Mouse (Mus musculus) embryonic facial prominence, embryonic 15.5 days (tissue): ENCODE measurements at regions not wholly inside any gene's neighbourhood (a gene's known extent, or its start where the extent isn't known, plus 50 kb on each side); places are given as distances from the start of the nearest gene placed in this dataset.

Source experiments
- ATAC-seq: fragments of 200-750 bp; cut with Nextera tagmentation; 2 replicates; pipeline ENCODE4 v1.8.0; 2017; ENCODE audit warnings: low read depth, moderate TSS enrichment; ENCODE audit not compliant: insufficient number of reproducible peaks, low FRiP score, low TSS enrichment
- H3K27ac ChIP-seq: fragments of 300-500 bp; sonication (generic); replicated peaks from 2 replicates; pipeline ENCODE4 v1.5.1; 2015; ENCODE audit warnings: mild to moderate bottlenecking, inconsistent platforms
- H3K27me3 ChIP-seq: fragments of 300-500 bp; sonication (generic); 2 replicates; pipeline ENCODE4 v1.6.1; 2015; ENCODE audit warnings: inconsistent platforms
- H3K36me3 ChIP-seq: fragments of 300-500 bp; sonication (generic); 2 replicates; pipeline ENCODE4 v1.6.1; 2015; ENCODE audit warnings: mild to moderate bottlenecking, inconsistent platforms
- H3K4me1 ChIP-seq: fragments of 300-500 bp; sonication (generic); 2 replicates; pipeline ENCODE4 v1.6.1; 2015; ENCODE audit warnings: inconsistent platforms
- H3K4me2 ChIP-seq: fragments of 300-500 bp; sonication (generic); replicated peaks from 2 replicates; pipeline ENCODE4 v1.6.1; 2015; ENCODE audit warnings: mild to moderate bottlenecking, inconsistent platforms
- H3K4me3 ChIP-seq: fragments of 300-500 bp; sonication (generic); replicated peaks from 2 replicates; pipeline ENCODE4 v1.5.1; 2015; ENCODE audit warnings: mild to moderate bottlenecking, inconsistent platforms
- H3K9ac ChIP-seq: fragments of 300-500 bp; sonication (generic); 2 replicates; pipeline ENCODE4 v1.6.1; 2015; ENCODE audit warnings: inconsistent platforms
- H3K9me3 ChIP-seq: fragments of 300-500 bp; sonication (generic); replicated peaks from 2 replicates; pipeline ENCODE4 v1.6.1; 2016; ENCODE audit warnings: inconsistent platforms
- WGBS: fragments of 180-500 bp; shearing (Covaris S2); methylation state at CpG from one replicate; pipeline ENCODE4 v1.1.7; 2015; 5-methylcytosine and 5-hydroxymethylcytosine counted together

DNA sequence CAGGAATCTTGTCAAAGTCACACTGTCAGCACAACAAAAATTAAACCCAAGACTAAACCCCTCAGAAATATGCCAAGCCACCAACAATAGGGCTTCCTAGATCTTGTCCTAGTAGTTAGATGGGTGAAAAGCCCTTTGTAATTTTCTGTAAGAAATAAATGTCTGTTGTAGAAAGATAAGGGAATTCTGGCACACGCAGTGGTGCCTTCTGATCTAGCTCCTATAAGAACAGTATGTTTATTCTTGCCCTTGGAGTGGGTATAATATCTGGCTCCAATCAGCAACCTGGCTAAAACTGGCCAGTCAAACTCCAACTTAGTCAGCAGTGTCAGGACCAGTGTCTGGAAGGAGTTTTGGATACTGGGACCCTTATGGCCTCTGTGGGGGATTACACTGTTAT lies 215.2 kb upstream of the Hs6st1 start:
- no peak overlapping the region for H3K4me3 ChIP-seq
- H3K9me3 ChIP-seq, result no peaks in the 10 kb centered on the region
- H3K9ac ChIP-seq, result no peak overlapping the region
- no peaks in the 10 kb centered on the region for H3K27me3 ChIP-seq
- H3K36me3 ChIP-seq, result no peaks in the 10 kb centered on the region
- no peaks in the 10 kb centered on the region for H3K4me1 ChIP-seq
- H3K4me2 ChIP-seq, result no peak overlapping the region
- WGBS, result 84% methylated on average over 1 of the region's 1 CpGs
- ATAC-seq, result no peak
- H3K27ac ChIP-seq, result no peak overlapping the region

DNA sequence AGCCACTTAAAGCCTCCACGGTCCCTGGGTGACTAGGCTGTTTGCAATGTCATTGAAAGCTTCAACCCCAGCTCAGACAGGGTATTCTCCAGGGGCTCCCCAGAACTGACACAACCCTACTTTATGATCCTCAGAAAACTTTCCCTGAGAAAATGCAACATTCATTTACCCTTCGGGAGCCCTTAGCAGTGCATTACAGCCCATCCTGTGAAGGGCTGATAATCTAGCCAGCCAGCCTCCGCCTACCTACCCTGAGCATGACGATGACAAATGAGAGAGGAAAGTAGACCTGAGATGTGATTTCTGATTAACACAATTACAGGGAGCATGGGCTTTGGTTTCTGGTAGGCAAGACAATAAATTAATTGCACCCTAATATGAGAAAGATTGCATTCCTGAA lies 212.6 kb upstream of the Hs6st1 start:
- 83% methylated on average over 4 of the region's 4 CpGs for WGBS

DNA sequence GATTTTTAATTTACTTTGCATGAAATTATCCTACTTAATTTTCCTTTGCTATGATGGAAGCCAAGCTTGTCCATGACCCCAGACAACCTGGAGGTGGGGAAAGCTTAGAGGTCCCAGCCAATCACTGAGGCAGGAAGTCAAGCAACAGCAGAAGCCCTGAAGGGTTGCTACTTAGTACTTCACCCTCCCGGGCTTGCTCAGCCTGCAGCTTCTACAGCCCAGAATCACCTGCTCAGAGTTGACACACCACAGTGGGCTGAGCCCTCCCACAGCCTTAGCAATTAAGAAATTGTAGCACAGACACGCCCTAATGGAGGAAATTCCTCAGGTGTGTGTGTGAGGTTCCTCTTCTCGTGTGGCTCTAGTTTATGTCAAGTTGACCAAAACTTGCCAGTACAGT lies 209.9 kb upstream of the Hs6st1 start:
- no peak overlapping the region for H3K4me2 ChIP-seq
- no peaks in the 10 kb centered on the region for H3K9me3 ChIP-seq
- no peaks in the 10 kb centered on the region for H3K36me3 ChIP-seq
- no peak overlapping the region for H3K4me3 ChIP-seq
- 47% methylated on average over 3 of the region's 3 CpGs for WGBS
- H3K4me1 ChIP-seq, result no peaks in the 10 kb centered on the region
- no peaks in the 10 kb centered on the region for H3K27me3 ChIP-seq
- no peak for ATAC-seq
- no peak overlapping the region for H3K27ac ChIP-seq
- no peak overlapping the region for H3K9ac ChIP-seq

More for the DNA sequence above, 212.6 kb upstream of the Hs6st1 start:
- no peak for ATAC-seq
- Histone ChIP-seq H3K27ac (no peak overlapping the region), H3K9ac (no peak overlapping the region), H3K36me3 (no peaks in the 10 kb centered on the region), H3K4me3 (no peak overlapping the region), H3K9me3 (no peaks in the 10 kb centered on the region), H3K4me2 (no peak overlapping the region), H3K4me1 (no peaks in the 10 kb centered on the region), H3K27me3 (no peaks in the 10 kb centered on the region)

DNA sequence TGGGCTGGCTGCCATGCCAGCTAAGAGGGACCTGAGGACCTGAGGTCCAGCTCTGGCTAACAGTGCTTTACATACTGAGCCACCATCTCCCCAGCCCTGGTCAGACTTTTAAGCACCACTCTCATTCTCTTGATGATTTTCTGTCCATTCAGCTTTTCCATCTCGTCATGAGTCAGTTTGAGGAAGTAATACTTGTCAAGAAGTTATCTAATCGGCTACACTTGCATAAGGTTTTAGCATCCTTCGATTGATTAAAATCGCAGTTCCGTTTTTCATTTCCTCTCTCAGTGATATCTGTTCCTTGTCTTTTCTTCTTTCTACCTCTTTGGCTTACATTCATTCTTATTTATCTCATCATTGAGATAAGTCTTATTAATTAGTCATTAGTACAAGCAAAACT lies 207.4 kb upstream of the Hs6st1 start:
- H3K36me3 ChIP-seq, result no peaks in the 10 kb centered on the region
- H3K4me2 ChIP-seq, result no peak overlapping the region
- no peaks in the 10 kb centered on the region for H3K27me3 ChIP-seq
- WGBS, result 81% methylated on average over 5 of the region's 5 CpGs
- H3K4me3 ChIP-seq, result no peak overlapping the region
- H3K27ac ChIP-seq, result no peak overlapping the region
- no peaks in the 10 kb centered on the region for H3K9me3 ChIP-seq
- no peak for ATAC-seq
- no peak overlapping the region for H3K9ac ChIP-seq
- no peaks in the 10 kb centered on the region for H3K4me1 ChIP-seq

GRCm38 (mm10) chr1:35862196-35862595 lies 206.0 kb upstream of the Hs6st1 start:
- Histone ChIP-seq H3K27me3 (no peaks in the 10 kb centered on the region), H3K27ac (no peak overlapping the region), H3K36me3 (no peaks in the 10 kb centered on the region), H3K4me2 (no peak overlapping the region), H3K4me1 (no peaks in the 10 kb centered on the region), H3K9ac (no peak overlapping the region), H3K4me3 (no peak overlapping the region), H3K9me3 (no peaks in the 10 kb centered on the region)
- 88% methylated on average over 5 of the region's 5 CpGs for WGBS
- ATAC-seq, result no peak

- Histone ChIP-seq H3K4me3 (no peak overlapping the region), H3K4me2 (no peak overlapping the region), H3K9ac (no peak overlapping the region), H3K27ac (no peak overlapping the region), H3K27me3 (no peaks in the 10 kb centered on the region), H3K36me3 (no peaks in the 10 kb centered on the region), H3K9me3 (no peaks in the 10 kb centered on the region), H3K4me1 (no peaks in the 10 kb centered on the region)
- WGBS, result 90% methylated on average over 2 of the region's 2 CpGs
- ATAC-seq, result no peak
These were observed 205.5 kb upstream of the Hs6st1 start for GRCm38 (mm10) chr1:35862661-35863060.

- ATAC-seq, result no peak
These were observed 204.0 kb upstream of the Hs6st1 start for GRCm38 (mm10) chr1:35864246-35864645.

GRCm38 (mm10) chr1:35865263-35865662 lies 202.9 kb upstream of the Hs6st1 start:
- no peak for ATAC-seq
- Histone ChIP-seq H3K9ac (no peak overlapping the region), H3K27ac (no peak overlapping the region), H3K36me3 (no peaks in the 10 kb centered on the region), H3K4me3 (no peak overlapping the region), H3K4me1 (no peaks in the 10 kb centered on the region), H3K9me3 (no peaks in the 10 kb centered on the region), H3K4me2 (no peak overlapping the region), H3K27me3 (no peaks in the 10 kb centered on the region)
- WGBS, result 81% methylated on average over 6 of the region's 6 CpGs

More at GRCm38 (mm10) chr1:35864246-35864645, 204.0 kb upstream of the Hs6st1 start:
- no peaks in the 10 kb centered on the region for H3K9me3 ChIP-seq
- no peak overlapping the region for H3K9ac ChIP-seq
- H3K4me3 ChIP-seq, result no peak overlapping the region
- no peaks in the 10 kb centered on the region for H3K36me3 ChIP-seq
- H3K4me1 ChIP-seq, result no peaks in the 10 kb centered on the region
- no peak overlapping the region for H3K4me2 ChIP-seq
- 84% methylated on average over 9 of the region's 9 CpGs for WGBS
- H3K27ac ChIP-seq, result no peak overlapping the region
- H3K27me3 ChIP-seq, result no peaks in the 10 kb centered on the region

DNA sequence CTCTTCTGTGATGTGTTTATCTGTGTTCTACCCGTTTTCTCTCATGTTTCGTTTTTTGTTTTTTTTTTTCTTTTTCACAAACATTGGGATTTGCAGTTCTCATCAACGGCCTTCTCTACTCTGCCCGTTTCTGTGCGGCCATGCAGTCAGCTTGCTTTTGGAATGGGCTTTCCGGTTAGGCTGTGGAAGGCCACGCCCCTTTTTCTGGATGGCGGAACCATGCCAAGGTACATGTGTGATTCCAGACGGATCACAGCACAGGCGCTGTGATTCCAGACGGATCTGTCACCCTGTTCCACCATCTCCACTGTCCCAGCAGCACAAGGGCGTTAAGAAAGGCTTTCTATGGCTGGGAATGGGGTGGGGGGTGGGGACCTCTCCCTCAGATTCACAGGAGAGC lies 201.6 kb upstream of the Hs6st1 start:
- H3K9me3 ChIP-seq, result no peaks in the 10 kb centered on the region
- no peak overlapping the region for H3K4me3 ChIP-seq
- H3K4me1 ChIP-seq, result no peaks in the 10 kb centered on the region
- no peaks in the 10 kb centered on the region for H3K36me3 ChIP-seq
- H3K27ac ChIP-seq, result no peak overlapping the region
- ATAC-seq, result no peak
- H3K27me3 ChIP-seq, result no peaks in the 10 kb centered on the region
- H3K9ac ChIP-seq, result no peak overlapping the region
- WGBS, result 76% methylated on average over 12 of the region's 12 CpGs
- no peak overlapping the region for H3K4me2 ChIP-seq

- H3K9me3 ChIP-seq, result no peaks in the 10 kb centered on the region
- 45% methylated on average over 17 of the region's 17 CpGs for WGBS
- no peak overlapping the region for H3K4me2 ChIP-seq
- H3K9ac ChIP-seq, result no peak overlapping the region
- no peaks in the 10 kb centered on the region for H3K4me1 ChIP-seq
- no peak overlapping the region for H3K27ac ChIP-seq
- ATAC-seq, result peak; percentile 78
- no peak overlapping the region for H3K4me3 ChIP-seq
- no peaks in the 10 kb centered on the region for H3K27me3 ChIP-seq
- H3K36me3 ChIP-seq, result no peaks in the 10 kb centered on the region
These were observed 198.6 kb upstream of the Hs6st1 start for GRCm38 (mm10) chr1:35869381-35870143.

DNA sequence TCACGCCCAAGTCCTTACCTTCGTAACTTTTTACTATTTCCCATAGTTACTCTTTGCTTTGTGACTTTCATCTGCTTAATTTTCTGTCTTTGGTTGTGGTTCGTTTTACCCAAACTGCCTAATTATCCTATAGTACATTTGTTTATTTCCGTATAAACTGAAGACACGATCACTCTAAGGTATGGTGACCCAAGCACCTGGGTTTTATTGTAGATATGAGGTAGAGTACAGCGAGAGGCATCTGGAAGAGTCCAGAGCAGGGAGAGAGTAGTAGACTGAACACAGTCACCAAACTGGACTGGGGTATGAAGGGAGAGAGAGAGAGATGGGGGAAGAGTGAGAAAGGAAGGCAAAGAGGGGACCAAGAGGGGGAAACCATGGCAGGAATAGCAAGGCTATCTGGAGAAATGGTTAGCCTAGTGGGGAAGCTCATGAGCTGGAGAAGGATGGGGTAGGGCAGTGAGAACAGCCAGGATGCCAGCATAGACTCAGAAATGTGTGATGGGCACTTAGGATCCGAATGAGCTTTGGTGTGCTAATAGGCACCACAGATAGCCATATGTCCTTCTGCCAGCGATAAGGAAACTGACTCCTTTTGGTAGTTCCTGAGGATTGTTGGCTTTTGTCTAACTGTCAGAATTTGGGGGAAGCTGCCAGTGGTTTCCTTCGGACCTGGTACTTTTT lies 197.9 kb upstream of the Hs6st1 start:
- no peaks in the 10 kb centered on the region for H3K36me3 ChIP-seq
- ATAC-seq, result no peak
- no peaks in the 10 kb centered on the region for H3K9me3 ChIP-seq
- no peak overlapping the region for H3K4me2 ChIP-seq
- no peak overlapping the region for H3K27ac ChIP-seq
- H3K27me3 ChIP-seq, result no peaks in the 10 kb centered on the region
- H3K4me3 ChIP-seq, result no peak overlapping the region
- 74% methylated on average over 9 of the region's 9 CpGs for WGBS
- H3K9ac ChIP-seq, result no peak overlapping the region
- H3K4me1 ChIP-seq, result peaks cover 3% of the 10 kb centered on the region; the same call in 1 of the 2 replicates

- Histone ChIP-seq H3K36me3 (no peaks in the 10 kb centered on the region), H3K4me3 (no peak overlapping the region), H3K9me3 (no peaks in the 10 kb centered on the region), H3K4me1 (peaks cover 12% of the 10 kb centered on the region), H3K4me2 (no peak overlapping the region), H3K27me3 (no peaks in the 10 kb centered on the region), H3K27ac (no peak overlapping the region), H3K9ac (no peak overlapping the region)
- WGBS, result 91% methylated on average over 2 of the region's 2 CpGs
- ATAC-seq, result no peak
These were observed 195.2 kb upstream of the Hs6st1 start for GRCm38 (mm10) chr1:35873038-35873437.
